Mouse (Mus musculus): ENCODE measurements around the gene Oaz2.

- TF ChIP-seq EP300 (IDR thresholded peaks at IDR 0.05; ENCODE audit: low read depth) (no peak), CTCF (IDR thresholded peaks at IDR 0.05; ENCODE audit: low read depth) (no peak)
Measured at GRCm38 (mm10) chr9:65642546-65642945, 25.3 kb upstream of the Oaz2 start.
